Mouse (Mus musculus) hindbrain, embryonic 11.5 days (tissue): ENCODE measurements at regions not wholly inside any gene's neighbourhood (a gene's known extent, or its start where the extent isn't known, plus 50 kb on each side); places are given as distances from the start of the nearest gene placed in this dataset.

Source experiments
- ATAC-seq: fragments of 200-750 bp; cut with Nextera tagmentation; 2 replicates; pipeline ENCODE4 v1.8.0; 2017; ENCODE audit warnings: mild to moderate bottlenecking, moderate TSS enrichment, moderate library complexity; ENCODE audit not compliant: low FRiP score
- DNase-seq: peaks from one replicate; pipeline ENCODE4 v3.0.0-alpha.2; 2015; ENCODE audit warnings: low spot score
- H3K27ac ChIP-seq: fragments of 300-500 bp; sonication (generic); 2 replicates; pipeline ENCODE4 v1.5.1; 2014; ENCODE audit warnings: mild to moderate bottlenecking, low read depth, low read length
- H3K27me3 ChIP-seq: fragments of 300-500 bp; sonication (generic); 2 replicates; pipeline ENCODE4 v1.6.1; 2014; ENCODE audit warnings: mild to moderate bottlenecking, low read length, moderate library complexity, mixed read lengths; ENCODE audit not compliant: control insufficient read depth, insufficient read depth
- H3K36me3 ChIP-seq: fragments of 300-500 bp; sonication (generic); 2 replicates; pipeline ENCODE4 v1.6.1; 2014; ENCODE audit warnings: mild to moderate bottlenecking, low read length, moderate library complexity, mixed read lengths; ENCODE audit not compliant: control insufficient read depth, insufficient read depth
- H3K4me1 ChIP-seq: fragments of 300-500 bp; sonication (generic); replicated peaks from 2 replicates; pipeline ENCODE4 v1.6.1; 2014; ENCODE audit warnings: low read length, mixed read lengths; ENCODE audit not compliant: control insufficient read depth, insufficient read depth
- H3K4me2 ChIP-seq: fragments of 300-500 bp; sonication (generic); replicated peaks from 2 replicates; pipeline ENCODE4 v1.6.1; 2014; ENCODE audit warnings: mild to moderate bottlenecking, low read depth, low read length
- H3K4me3 ChIP-seq: fragments of 300-500 bp; sonication (generic); 2 replicates; pipeline ENCODE4 v1.5.1; 2014; ENCODE audit warnings: low read depth, low read length
- H3K9ac ChIP-seq: fragments of 300-500 bp; sonication (generic); 2 replicates; pipeline ENCODE4 v1.6.1; 2014; ENCODE audit warnings: low read depth, low read length
- H3K9me3 ChIP-seq: fragments of 300-500 bp; sonication (generic); 2 replicates; pipeline ENCODE4 v1.6.1; 2016; ENCODE audit warnings: low read length; ENCODE audit not compliant: control insufficient read depth
- WGBS: fragments of 180-500 bp; shearing (Covaris S2); extraction: QIAGEN DNeasy Blood & Tissue Kit; methylation state at CpG from one replicate; pipeline ENCODE4 v1.1.7; 2014; 5-methylcytosine and 5-hydroxymethylcytosine counted together

DNA sequence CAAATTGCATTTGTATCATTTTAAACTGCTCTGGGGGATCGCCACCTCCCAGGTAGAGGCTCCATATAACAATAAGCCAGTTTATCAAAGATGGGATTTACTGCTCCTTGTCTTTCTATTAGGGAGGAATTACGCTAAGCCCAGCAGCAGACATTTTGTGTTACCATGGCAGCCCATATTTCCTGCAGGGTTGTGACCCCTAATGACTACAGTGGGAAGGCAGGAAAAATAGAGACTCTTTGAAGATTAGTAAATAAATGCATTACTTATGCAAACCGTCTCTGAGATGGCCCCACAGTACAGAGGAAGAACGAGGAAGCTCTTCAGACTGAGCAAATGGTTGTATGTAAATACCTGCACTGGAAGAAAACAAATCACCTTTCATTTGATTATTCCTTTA, 237.5 kb upstream of the Zic3 start:
- Histone ChIP-seq H3K36me3 (no peaks in the 10 kb centered on the region), H3K4me2 (no peak overlapping the region), H3K4me3 (no peak overlapping the region), H3K27me3 (no peaks in the 10 kb centered on the region), H3K9ac (no peak overlapping the region), H3K9me3 (no peaks in the 10 kb centered on the region), H3K4me1 (no peaks in the 10 kb centered on the region), H3K27ac (no peak overlapping the region)
- no peak for ATAC-seq
- no peak for DNase-seq
- 66% methylated on average over 4 of the region's 4 CpGs for WGBS

DNA sequence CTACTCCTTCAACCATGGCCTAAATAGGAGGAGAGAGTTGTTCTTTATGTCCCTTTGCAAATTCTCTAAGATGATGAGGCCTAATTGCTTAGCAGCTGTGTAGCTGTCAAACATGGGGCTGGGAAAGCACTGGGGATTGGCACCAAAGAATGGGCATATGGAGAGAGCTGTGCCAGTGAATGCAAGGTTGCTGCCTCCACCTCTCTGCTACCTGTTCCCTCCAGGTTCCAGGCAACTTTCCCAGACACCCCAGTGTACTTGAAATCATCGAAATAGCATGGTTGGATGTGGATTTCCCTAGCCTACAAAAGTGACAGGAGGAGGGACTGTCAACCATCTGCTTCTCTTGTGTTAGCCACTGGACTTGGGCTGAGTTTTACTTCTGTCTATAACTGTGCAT, 234.9 kb upstream of the Zic3 start:
- H3K4me1 ChIP-seq: no peaks in the 10 kb centered on the region
- no peaks in the 10 kb centered on the region for H3K27me3 ChIP-seq
- no peak overlapping the region for H3K9ac ChIP-seq
- no peaks in the 10 kb centered on the region for H3K36me3 ChIP-seq
- H3K4me2 ChIP-seq: no peak overlapping the region
- DNase-seq (no peak), ATAC-seq (no peak)
- no peak overlapping the region for H3K4me3 ChIP-seq
- H3K27ac ChIP-seq: no peak overlapping the region
- 46% methylated on average over 1 of the region's 1 CpGs for WGBS
- H3K9me3 ChIP-seq: no peaks in the 10 kb centered on the region

GRCm38 (mm10) chrX:57797956-57798355, 224.5 kb upstream of the Zic3 start:
- H3K36me3 ChIP-seq: no peaks in the 10 kb centered on the region
- peak overlapping the region; percentile 56; the same call in 1 of the 2 replicates for H3K27ac ChIP-seq
- H3K4me3 ChIP-seq: no peak overlapping the region
- no peaks in the 10 kb centered on the region for H3K4me1 ChIP-seq
- no peak overlapping the region for H3K4me2 ChIP-seq
- H3K9ac ChIP-seq: no peak overlapping the region
- no peaks in the 10 kb centered on the region for H3K9me3 ChIP-seq
- DNase-seq (peak; percentile 21), ATAC-seq (peak; percentile 71)
- no peaks in the 10 kb centered on the region for H3K27me3 ChIP-seq
- 35% methylated on average over 6 of the region's 6 CpGs for WGBS

DNA sequence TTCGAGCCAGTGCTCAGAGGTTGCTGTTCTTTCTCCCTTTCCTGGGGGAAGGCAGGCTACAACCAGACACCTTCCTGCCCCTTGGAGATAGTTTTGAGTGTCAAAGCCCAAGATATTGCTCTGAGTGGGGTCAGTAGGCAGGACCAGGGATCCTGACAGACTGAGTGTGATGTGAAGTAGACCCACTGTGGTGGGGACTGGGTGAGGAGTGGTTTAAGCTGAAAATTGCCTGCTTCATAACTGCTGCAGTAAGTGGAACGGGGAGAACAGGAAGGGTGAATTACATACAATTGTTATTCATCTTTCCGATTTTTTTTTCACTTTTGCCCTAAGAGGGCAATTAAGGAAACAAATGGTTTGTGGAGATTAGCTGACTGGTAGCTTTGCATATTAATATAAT, 224.1 kb upstream of the Zic3 start:
- no peaks in the 10 kb centered on the region for H3K36me3 ChIP-seq
- no peak overlapping the region for H3K4me2 ChIP-seq
- WGBS: 48% methylated on average over 3 of the region's 3 CpGs
- no peak overlapping the region for H3K4me3 ChIP-seq
- no peaks in the 10 kb centered on the region for H3K4me1 ChIP-seq
- no peak for DNase-seq
- H3K27me3 ChIP-seq: no peaks in the 10 kb centered on the region
- no peak overlapping the region for H3K9ac ChIP-seq
- no peaks in the 10 kb centered on the region for H3K9me3 ChIP-seq
- peak overlapping the region; percentile 56; the same call in 1 of the 2 replicates for H3K27ac ChIP-seq
- ATAC-seq: peak; percentile 47; the same call in 1 of the 2 replicates

- DNase-seq (no peak), ATAC-seq (no peak)
- H3K9me3 ChIP-seq: no peaks in the 10 kb centered on the region
- WGBS: 30% methylated on average over 2 of the region's 2 CpGs
- H3K36me3 ChIP-seq: no peaks in the 10 kb centered on the region
- no peak overlapping the region for H3K4me2 ChIP-seq
- no peak overlapping the region for H3K9ac ChIP-seq
- no peaks in the 10 kb centered on the region for H3K27me3 ChIP-seq
- H3K4me3 ChIP-seq: no peak overlapping the region
- no peak overlapping the region for H3K27ac ChIP-seq
- no peaks in the 10 kb centered on the region for H3K4me1 ChIP-seq
Measured at GRCm38 (mm10) chrX:57798869-57799268, 223.6 kb upstream of the Zic3 start.
